Mouse (Mus musculus) cerebellum, adult (tissue): ENCODE data around the gene Ofcc1.

Source experiments
- ATAC-seq: cut with Nextera tagmentation; 2 replicates; pipeline ENCODE4 v1.9.2; 2017; ENCODE audit warnings: mild to moderate bottlenecking, moderate library complexity, mixed read lengths; ENCODE audit not compliant: insufficient number of reproducible peaks, low FRiP score, low TSS enrichment

Ofcc1 gene

GRCm38 (mm10) chr13:40263087-40263807, 98.0 kb downstream of the Ofcc1 start:
- ATAC-seq, result no peak

GRCm38 (mm10) chr13:40258757-40259156, 102.5 kb downstream of the Ofcc1 start:
- ATAC-seq, result no peak

GRCm38 (mm10) chr13:40243821-40244220, 117.4 kb downstream of the Ofcc1 start:
- no peak for ATAC-seq

GRCm38 (mm10) chr13:40236356-40236755, 124.9 kb downstream of the Ofcc1 start:
- no peak for ATAC-seq

GRCm38 (mm10) chr13:40208314-40208713, 152.9 kb downstream of the Ofcc1 start:
- ATAC-seq, result no peak

GRCm38 (mm10) chr13:40181786-40182185, 179.5 kb downstream of the Ofcc1 start:
- no peak for ATAC-seq

GRCm38 (mm10) chr13:40171775-40172174, 189.5 kb downstream of the Ofcc1 start:
- no peak for ATAC-seq

- no peak for ATAC-seq
Observed at GRCm38 (mm10) chr13:40167871-40168270, 193.4 kb downstream of the Ofcc1 start.

GRCm38 (mm10) chr13:40155466-40155865, 205.8 kb downstream of the Ofcc1 start:
- ATAC-seq, result no peak

GRCm38 (mm10) chr13:40139906-40140305, 221.3 kb downstream of the Ofcc1 start:
- ATAC-seq, result no peak

- ATAC-seq, result no peak
Observed at GRCm38 (mm10) chr13:40136096-40136495, 225.2 kb downstream of the Ofcc1 start.

- no peak for ATAC-seq
Observed at GRCm38 (mm10) chr13:40135670-40136069, 225.6 kb downstream of the Ofcc1 start.

- ATAC-seq, result no peak
Observed at GRCm38 (mm10) chr13:40123868-40124267, 237.4 kb downstream of the Ofcc1 start.

GRCm38 (mm10) chr13:40112336-40112735, 248.9 kb downstream of the Ofcc1 start:
- no peak for ATAC-seq

GRCm38 (mm10) chr13:40076236-40076635, 285.0 kb downstream of the Ofcc1 start:
- peak; percentile 74; the same call in 1 of the 2 replicates for ATAC-seq

GRCm38 (mm10) chr13:40074850-40075416, 286.3 kb downstream of the Ofcc1 start:
- no peak for ATAC-seq

- ATAC-seq, result no peak
Observed at GRCm38 (mm10) chr13:40070004-40070403, 291.2 kb downstream of the Ofcc1 start.

- ATAC-seq, result peak; percentile 91
Observed at GRCm38 (mm10) chr13:40061281-40061680, 300.0 kb downstream of the Ofcc1 start.

GRCm38 (mm10) chr13:40037881-40038280, 323.4 kb downstream of the Ofcc1 start:
- ATAC-seq, result no peak

- ATAC-seq, result peak; percentile 95
Observed at GRCm38 (mm10) chr13:40036981-40037765, 324.1 kb downstream of the Ofcc1 start.

- ATAC-seq, result no peak
Observed at GRCm38 (mm10) chr13:40029426-40029825, 331.8 kb downstream of the Ofcc1 start.
